Mouse (Mus musculus) right cerebral cortex, postnatal 10 days (tissue): Measurements from ENCODE around the gene Nek9.

Experiments
- DNase-seq, 2 experiments: peaks; one replicate each; pipeline ENCODE4 v3.0.0; 2021; ENCODE audit warnings: low spot score in 2 of 2

Gene Nek9

DNA sequence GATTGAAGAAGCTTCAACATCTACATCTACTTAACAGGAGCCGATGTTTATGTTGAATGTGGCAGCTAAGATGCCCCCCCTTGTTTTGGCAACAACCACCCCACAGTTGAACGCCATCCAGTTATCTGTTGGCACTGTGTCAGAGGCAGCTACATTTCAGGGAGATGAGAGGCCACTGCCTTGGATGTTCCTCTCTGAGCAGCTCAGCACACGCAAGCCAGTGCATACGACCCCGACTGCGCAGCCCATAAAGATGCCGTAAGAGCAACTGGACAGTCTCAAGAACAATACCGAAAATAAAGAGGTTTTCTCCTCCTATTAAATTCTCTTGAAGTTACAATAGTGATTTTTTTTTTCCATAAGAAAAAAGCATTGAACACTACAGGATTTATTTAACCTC is 74.6 kb downstream of the Nek9 start:
- no peak for DNase-seq

DNA sequence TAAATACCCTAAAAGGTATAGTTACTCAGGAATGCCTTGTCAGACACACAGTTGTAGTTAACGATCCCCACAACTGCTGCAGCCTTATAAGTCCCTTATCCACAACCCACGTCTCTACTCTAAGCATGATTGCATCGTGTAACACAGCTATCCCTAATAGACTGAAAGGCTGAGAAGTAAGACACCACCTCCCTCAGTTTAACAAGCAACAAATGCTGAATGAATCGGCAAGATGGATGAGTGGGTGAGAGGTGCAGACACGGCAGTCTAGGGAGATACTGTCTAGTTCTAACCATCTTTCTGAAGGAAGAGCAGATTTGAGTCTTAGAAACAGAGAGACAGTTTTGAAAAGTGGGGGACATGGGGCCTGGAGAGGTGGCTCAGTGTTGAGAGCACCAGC is 76.0 kb downstream of the Nek9 start:
- no peak for DNase-seq

DNA sequence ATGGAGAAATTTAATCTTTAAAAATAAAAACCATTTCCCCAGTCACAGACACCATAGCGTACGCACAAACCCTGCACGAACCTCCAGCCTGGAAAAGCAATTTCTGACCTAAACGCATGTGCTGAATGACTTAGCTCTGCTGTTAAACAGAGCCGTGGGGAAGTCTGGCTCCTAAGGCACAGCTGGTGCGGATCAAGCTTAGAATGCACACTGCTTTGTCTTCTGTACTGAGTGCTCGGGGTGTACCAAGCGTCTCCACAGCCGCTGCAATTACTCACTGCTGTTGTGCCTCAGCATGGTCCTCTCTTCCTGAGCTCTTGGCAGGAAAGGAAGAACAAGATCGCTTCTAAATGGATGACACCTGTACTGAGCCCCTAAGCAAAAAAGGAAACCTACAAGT is 76.7 kb downstream of the Nek9 start:
- DNase-seq = no peak

DNA sequence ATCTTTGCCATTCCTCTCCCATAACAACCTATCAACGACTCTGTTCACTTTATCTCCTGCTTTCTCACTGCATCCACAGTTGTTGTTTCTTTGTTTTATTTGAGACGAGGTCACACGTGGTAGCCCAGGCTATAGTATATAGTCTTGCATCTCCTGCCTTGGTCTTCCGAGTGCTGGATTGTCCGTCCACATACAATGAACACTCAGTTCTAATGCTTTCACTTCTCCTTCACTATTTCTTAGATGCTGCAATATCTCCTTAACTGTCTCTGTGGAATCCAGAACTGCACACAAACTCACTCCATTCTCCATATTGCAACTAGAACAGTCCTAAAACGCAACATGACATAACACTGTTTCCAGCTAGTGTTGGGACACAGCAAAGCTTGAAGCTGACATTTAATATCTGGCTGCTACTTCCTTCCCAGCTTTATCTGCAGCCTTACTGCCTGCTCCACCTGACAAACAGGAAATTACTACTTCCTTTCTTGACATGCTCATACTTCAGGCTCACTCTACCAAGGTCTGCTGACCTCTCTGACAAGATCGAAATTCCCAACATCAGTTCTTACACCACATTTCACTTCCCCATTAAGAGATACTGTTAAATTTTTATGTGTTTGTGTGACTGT is 82.0 kb downstream of the Nek9 start:
- no peak for DNase-seq

DNA sequence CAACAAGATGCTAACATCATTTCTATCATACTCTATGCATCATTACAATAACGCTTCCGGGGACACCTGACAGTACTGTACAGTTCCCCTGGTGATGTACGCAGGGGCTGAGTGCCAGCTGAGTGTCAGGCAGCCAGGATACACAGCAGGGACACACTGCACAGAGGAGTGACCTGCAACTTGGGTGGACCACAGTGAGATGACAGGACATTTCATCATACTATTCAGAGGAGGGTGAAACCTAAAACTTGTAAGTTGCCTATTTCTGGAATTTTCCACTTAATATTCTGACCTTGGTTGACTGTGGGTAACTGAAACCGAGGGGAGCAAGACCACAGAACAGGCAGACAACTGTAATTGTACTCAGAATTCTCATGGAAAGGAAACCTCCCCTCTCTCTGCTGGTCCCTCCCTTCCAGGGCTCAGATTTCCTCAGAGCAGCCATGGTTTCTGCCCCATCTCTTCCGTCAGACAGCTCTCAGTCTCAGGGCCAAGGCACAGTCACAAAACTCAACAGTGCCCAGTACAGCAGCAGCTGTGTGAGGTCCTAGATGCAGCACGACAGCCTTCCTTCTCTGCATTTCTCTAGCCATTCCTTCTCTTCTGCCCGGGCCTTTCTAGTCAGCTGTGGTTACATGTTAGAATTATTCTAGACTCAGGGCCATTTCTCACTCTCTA is 82.9 kb downstream of the Nek9 start:
- no peak for DNase-seq

DNA sequence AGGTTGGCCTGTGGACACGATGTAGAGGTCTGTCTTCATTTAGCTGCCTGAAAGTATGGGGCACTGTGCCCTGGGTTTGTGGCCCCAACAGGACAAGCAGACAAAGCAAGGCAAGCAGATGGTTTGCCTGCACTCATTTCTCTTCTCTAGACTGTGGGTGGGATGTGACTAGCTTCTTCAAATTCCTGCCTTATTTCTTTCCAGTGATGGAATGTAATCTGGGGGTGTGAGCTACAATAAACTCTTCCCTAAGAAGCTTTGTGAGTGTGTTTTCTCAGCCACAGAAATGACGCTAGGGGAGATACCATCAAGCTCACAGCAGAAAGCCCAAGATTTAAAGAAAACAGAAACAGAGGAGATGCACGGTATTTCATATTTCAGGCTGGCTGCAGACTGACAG is 87.1 kb downstream of the Nek9 start:
- DNase-seq = no peak
